29 mouse cellular contexts compared by ENCODE assay signal in genomic region chr5:142648162-142648561, GRCm38 (mm10). TPM values are rescaled to one million over a fixed set of nuclear protein-coding genes. Genes with fewer than 3 reads are reported as not detected.
DNase-seq lines count a peak whose midpoint lies in the region; ATAC-seq and TF ChIP-seq lines count a peak whose summit lies in the region.
"Had no signal": no experiment of that assay in that cellular context is flagged by ENCODE, and none has a peak within 500 bp of the region (broad histone marks: within the 10 kb centered on the region; RNA-seq: fewer than 3 reads in every experiment).

No protein-coding gene starts in this region.

- no peaks in the 10 kb centered on the region for H3K27me3 ChIP-seq in hindbrain, postnatal 0 days (ENCODE audit: insufficient read depth, low read length)
- no peaks in the 10 kb centered on the region for H3K27me3 ChIP-seq in hindbrain, embryonic 11.5 days (ENCODE audit: control insufficient read depth, insufficient read depth, low read length)
- no peaks in the 10 kb centered on the region for H3K27me3 ChIP-seq in liver, embryonic 11.5 days (replicated peaks; ENCODE audit: control insufficient read depth, insufficient read depth, low read length)
- H3K27me3 ChIP-seq in liver, embryonic 16.5 days (ENCODE audit: control insufficient read depth, insufficient read depth, low read depth, low read length), result no peaks in the 10 kb centered on the region
- H3K27me3 ChIP-seq: embryonic facial prominence, embryonic 12.5 days; limb, embryonic 12.5 days; midbrain, embryonic 13.5 days; neural tube, embryonic 13.5 days had no signal

- H3K4me1 ChIP-seq in hindbrain, postnatal 0 days (ENCODE audit: insufficient read depth, low read length), result 0 out of 2 replicates have a peak, but pooled peaks cover 2% of the 10 kb centered on the region
- no peaks in the 10 kb centered on the region; the same call in 1 of the 2 replicates for H3K4me1 ChIP-seq in hindbrain, embryonic 11.5 days (replicated peaks; ENCODE audit: control insufficient read depth, insufficient read depth, low read length)
- peaks cover 48% of the 10 kb centered on the region for H3K4me1 ChIP-seq in liver, embryonic 11.5 days (replicated peaks; ENCODE audit: control insufficient read depth, insufficient read depth, low read length)
- peaks cover 55% of the 10 kb centered on the region for H3K4me1 ChIP-seq in liver, embryonic 16.5 days (ENCODE audit: control insufficient read depth, low read depth, low read length)

- H3K27ac ChIP-seq in hindbrain, postnatal 0 days, result peak overlapping the region; percentile 45
- no peak overlapping the region for H3K27ac ChIP-seq in hindbrain, embryonic 11.5 days (ENCODE audit: low read depth, low read length)
- H3K27ac ChIP-seq in liver, embryonic 11.5 days (ENCODE audit: low read depth, low read length), result peak overlapping the region; percentile 2; the same call in 1 of the 2 replicates
- peak overlapping the region; percentile 72 for H3K27ac ChIP-seq in liver, embryonic 16.5 days (ENCODE audit: low read length)
- H3K27ac ChIP-seq: embryonic facial prominence, embryonic 12.5 days; hindbrain, embryonic 10.5 days; limb, embryonic 12.5 days; midbrain, embryonic 13.5 days; neural tube, embryonic 13.5 days had no signal

- H3K4me3 ChIP-seq in hindbrain, postnatal 0 days (ENCODE audit: low read length), result no peak overlapping the region
- H3K4me3 ChIP-seq in hindbrain, embryonic 11.5 days (ENCODE audit: low read depth, low read length), result no peak overlapping the region
- H3K4me3 ChIP-seq in liver, embryonic 11.5 days (ENCODE audit: low read depth, low read length), result no peak overlapping the region
- H3K4me3 ChIP-seq in liver, embryonic 16.5 days (ENCODE audit: low read depth, low read length), result no peak overlapping the region
- H3K4me3 ChIP-seq: embryonic facial prominence, embryonic 12.5 days; hindbrain, embryonic 10.5 days; limb, embryonic 12.5 days; midbrain, embryonic 13.5 days; neural tube, embryonic 13.5 days had no signal

- TF ChIP-seq CTCF in hindbrain, postnatal 0 days (IDR thresholded peaks at IDR 0.05; ENCODE audit: low read depth), result no peak

- peak; percentile 8 for DNase-seq in hindbrain, postnatal 0 days (ENCODE audit: low spot score)
- no peak for DNase-seq in hindbrain, embryonic 11.5 days (ENCODE audit: low spot score)
- DNase-seq in urinary bladder, postnatal 14 days (ENCODE audit: low spot score), result peak; percentile 36
- no peak for DNase-seq in urinary bladder, adult 2 months (ENCODE audit: low spot score)
- DNase-seq in liver, embryonic 11.5 days (ENCODE audit: low spot score), result no peak
- no peak for DNase-seq in layer of hippocampus, postnatal 25 days (ENCODE audit: extremely low spot score in 1 of 2, low spot score in 1 of 2)
- DNase-seq in spleen, postnatal 36 days (ENCODE audit: low spot score in 2 of 2), result no peak
- DNase-seq: adrenal gland, adult 2 months; cerebellum, adult 18-20 months; cerebellum, postnatal 14 days; gastrocnemius, postnatal 36 days; kidney, adult 18-20 months; kidney, postnatal 4 days; lung, adult 2 months; lung, postnatal 14 days; thymus, postnatal 36 days had no signal

- H3K9ac ChIP-seq in hindbrain, postnatal 0 days (replicated peaks; ENCODE audit: low read length), result no peak overlapping the region
- no peak overlapping the region for H3K9ac ChIP-seq in hindbrain, embryonic 11.5 days (ENCODE audit: low read depth, low read length)
- H3K9ac ChIP-seq in liver, embryonic 11.5 days (ENCODE audit: low read depth, low read length), result no peak overlapping the region
- peak overlapping the region; percentile 40 for H3K9ac ChIP-seq in liver, embryonic 16.5 days (ENCODE audit: low read depth, low read length)
- H3K9ac ChIP-seq: embryonic facial prominence, embryonic 12.5 days; limb, embryonic 12.5 days; midbrain, embryonic 13.5 days; neural tube, embryonic 13.5 days had no signal

- 44% methylated on average over 7 of the region's 7 CpGs for WGBS in hindbrain, postnatal 0 days
- WGBS in hindbrain, embryonic 11.5 days, result 86% methylated on average over 7 of the region's 7 CpGs
- 80% methylated on average over 7 of the region's 7 CpGs for WGBS in liver, embryonic 11.5 days
- WGBS in liver, embryonic 16.5 days (ENCODE audit: insufficient replicate concordance), result 66% methylated on average over 7 of the region's 7 CpGs

- ATAC-seq in hindbrain, postnatal 0 days, result 0 out of 2 replicates have a peak, but pooled peaks have one; percentile 53
- no peak for ATAC-seq in hindbrain, embryonic 11.5 days (ENCODE audit: low FRiP score)
- ATAC-seq in liver, embryonic 11.5 days (replicated peaks; ENCODE audit: low FRiP score), result no peak; the same call in 1 of the 2 replicates
- ATAC-seq in liver, embryonic 16.5 days (ENCODE audit: low read depth), result no peak
- ATAC-seq: inflammation-experienced regulatory T-cells, adult 6 months; midbrain, embryonic 13.5 days had no signal

- no peaks in the 10 kb centered on the region; the same call in 1 of the 2 replicates for H3K36me3 ChIP-seq in hindbrain, postnatal 0 days (ENCODE audit: insufficient read depth, low read length)
- no peaks in the 10 kb centered on the region for H3K36me3 ChIP-seq in hindbrain, embryonic 11.5 days (ENCODE audit: control insufficient read depth, insufficient read depth, low read length)
- H3K36me3 ChIP-seq in liver, embryonic 11.5 days (ENCODE audit: control insufficient read depth, insufficient read depth, low read length), result 0 out of 2 replicates have a peak, but pooled peaks cover 7% of the 10 kb centered on the region
- H3K36me3 ChIP-seq in liver, embryonic 16.5 days (ENCODE audit: control insufficient read depth, insufficient read depth), result peaks cover 3% of the 10 kb centered on the region

- no peak overlapping the region for H3K4me2 ChIP-seq in hindbrain, postnatal 0 days (ENCODE audit: low read depth, low read length)
- H3K4me2 ChIP-seq in hindbrain, embryonic 11.5 days (replicated peaks; ENCODE audit: low read depth, low read length), result no peak overlapping the region
- H3K4me2 ChIP-seq in liver, embryonic 11.5 days, result peak overlapping the region; percentile 0
- H3K4me2 ChIP-seq in liver, embryonic 16.5 days (ENCODE audit: low read depth, low read length), result peak overlapping the region; percentile 24; the same call in 1 of the 2 replicates
- H3K4me2 ChIP-seq: embryonic facial prominence, embryonic 12.5 days; heart, embryonic 11.5 days; limb, embryonic 12.5 days; midbrain, embryonic 13.5 days; neural tube, embryonic 13.5 days had no signal

- H3K9me3 ChIP-seq in hindbrain, postnatal 0 days (ENCODE audit: low read length), result no peaks in the 10 kb centered on the region; the same call in 1 of the 2 replicates
- H3K9me3 ChIP-seq in hindbrain, embryonic 11.5 days (ENCODE audit: control insufficient read depth, low read length), result no peaks in the 10 kb centered on the region
- H3K9me3 ChIP-seq in liver, embryonic 11.5 days (ENCODE audit: control insufficient read depth, low read length), result no peaks in the 10 kb centered on the region
- H3K9me3 ChIP-seq in liver, embryonic 16.5 days (replicated peaks; ENCODE audit: control insufficient read depth, low read length), result no peaks in the 10 kb centered on the region
- H3K9me3 ChIP-seq: embryonic facial prominence, embryonic 12.5 days; hindbrain, embryonic 10.5 days; limb, embryonic 12.5 days; midbrain, embryonic 13.5 days had no signal

RNA-seq across cellular contexts. Expression of gene Wipi2, which starts 20.7 kb away (rescaled TPM):
- total RNA-seq in hindbrain, postnatal 0 days (2014; rRNA removed), result 57.3 and 76.5 TPM in 2 replicates
- polyA plus RNA-seq in hindbrain, postnatal 0 days (2015; fragmentation: Nextera tagmentation; extraction: Ambion mirVana), result 40.0 and 43.3 TPM in 2 replicates
- 43.3 and 52.0 TPM in 2 replicates for polyA plus RNA-seq in hindbrain, embryonic 11.5 days (2014; fragmentation: Nextera tagmentation; extraction: Ambion mirVana)
- polyA plus RNA-seq in urinary bladder, adult 2 months (2012; rRNA removed), result 41.4 and 43.4 TPM in 2 replicates
- 52.7 and 56.3 TPM in 2 replicates for polyA plus RNA-seq in liver, embryonic 11.5 days (2014; fragmentation: Nextera tagmentation; extraction: Ambion mirVana)
- 29.3 and 32.2 TPM in 2 replicates for polyA plus RNA-seq in liver, embryonic 16.5 days (2015; fragmentation: Nextera tagmentation; extraction: Ambion mirVana)
- 100 to 1,000 TPM in 1 of 2 experiments, 10 to 100 TPM in 1; 92.7 to 104 TPM for total RNA-seq in layer of hippocampus, postnatal 25 days (2021)

RNA-seq across cellular contexts. Expression of gene Mmd2, which starts 39.6 kb away (rescaled TPM):
- 171 and 182 TPM in 2 replicates for total RNA-seq in hindbrain, postnatal 0 days (2014; rRNA removed)
- polyA plus RNA-seq in hindbrain, postnatal 0 days (2015; fragmentation: Nextera tagmentation; extraction: Ambion mirVana), result 151 and 167 TPM in 2 replicates
- polyA plus RNA-seq in hindbrain, embryonic 11.5 days (2014; fragmentation: Nextera tagmentation; extraction: Ambion mirVana), result 5.0 TPM in 2 replicates
- 0.18 and 0.31 TPM in 2 replicates for polyA plus RNA-seq in urinary bladder, adult 2 months (2012; rRNA removed)
- 20.2 and 23.0 TPM in 2 replicates for polyA plus RNA-seq in liver, embryonic 11.5 days (2014; fragmentation: Nextera tagmentation; extraction: Ambion mirVana)
- 19.3 and 20.6 TPM in 2 replicates for polyA plus RNA-seq in liver, embryonic 16.5 days (2015; fragmentation: Nextera tagmentation; extraction: Ambion mirVana)
- total RNA-seq in layer of hippocampus, postnatal 25 days (2021), result 100 to 1,000 TPM; 166 to 185 TPM
- total RNA-seq: gastrocnemius, adult 18-20 months; gastrocnemius, postnatal 36 days; megakaryocyte progenitor cell, adult 5-6 weeks; MEL had no signal
- polyA plus RNA-seq: C2C12; heart, postnatal 0 days; inflammation-experienced regulatory T-cells, adult 6 months had no signal

RNA-seq across cellular contexts. Expression of gene Slc29a4, which starts 44.1 kb away (rescaled TPM):
- total RNA-seq in hindbrain, postnatal 0 days (2014; rRNA removed), result 77.1 and 80.1 TPM in 2 replicates
- polyA plus RNA-seq in hindbrain, postnatal 0 days (2015; fragmentation: Nextera tagmentation; extraction: Ambion mirVana), result 61.4 and 67.1 TPM in 2 replicates
- polyA plus RNA-seq in hindbrain, embryonic 11.5 days (2014; fragmentation: Nextera tagmentation; extraction: Ambion mirVana), result 24.1 and 24.7 TPM in 2 replicates
- polyA plus RNA-seq in urinary bladder, adult 2 months (2012; rRNA removed), result 0.26 and 0.68 TPM in 2 replicates
- polyA plus RNA-seq in liver, embryonic 11.5 days (2014; fragmentation: Nextera tagmentation; extraction: Ambion mirVana), result 1.3 and 1.7 TPM in 2 replicates
- polyA plus RNA-seq in liver, embryonic 16.5 days (2015; fragmentation: Nextera tagmentation; extraction: Ambion mirVana), result 0.09 and 0.21 TPM in 2 replicates
- 10 to 100 TPM; 52.4 to 60.0 TPM for total RNA-seq in layer of hippocampus, postnatal 25 days (2021)
- total RNA-seq: megakaryocyte progenitor cell, adult 5-6 weeks; MEL had no signal

Comparison
In these comparisons a context has a peak if more than half of its experiments do, and no peak if none do; other contexts are left out.
1. DNase-seq: peak in hindbrain, postnatal 0 days (single experiment) and urinary bladder, postnatal 14 days (single experiment); none in hindbrain, embryonic 11.5 days (single experiment), urinary bladder, adult 2 months (single experiment), liver, embryonic 11.5 days (single experiment), layer of hippocampus, postnatal 25 days (0 of 2) and spleen, postnatal 36 days (0 of 2).
2. H3K4me2 ChIP-seq: peak in liver, embryonic 11.5 days (single experiment) and liver, embryonic 16.5 days (single experiment); none in hindbrain, postnatal 0 days (single experiment) and hindbrain, embryonic 11.5 days (single experiment).